Comparison of ENCODE assay signal across 9 mouse cellular contexts in genomic region chr19:3980309-3980708, GRCm38 (mm10). TPM values are rescaled to one million over a fixed set of nuclear protein-coding genes. Genes with fewer than 3 reads are reported as not detected.
DNase-seq lines count a peak whose midpoint lies in the region; ATAC-seq and TF ChIP-seq lines count a peak whose summit lies in the region.
"Had no signal": no experiment of that assay in that cellular context is flagged by ENCODE, and none has a peak within 500 bp of the region (broad histone marks: within the 10 kb centered on the region; RNA-seq: fewer than 3 reads in every experiment).

No protein-coding gene starts in this region.

- H3K9ac ChIP-seq in kidney, embryonic 16.5 days (replicated peaks; ENCODE audit: low read length), result 0 out of 2 replicates have a peak overlapping the region, but pooled peaks have one; percentile 8
- no peak overlapping the region for H3K9ac ChIP-seq in limb, embryonic 15.5 days
- H3K9ac ChIP-seq in midbrain, postnatal 0 days (replicated peaks; ENCODE audit: low read length, poor library complexity, severe bottlenecking), result no peak overlapping the region
- H3K9ac ChIP-seq: embryonic facial prominence, embryonic 12.5 days had no signal

- WGBS in heart, embryonic 10.5 days, result 17% methylated on average over 4 of the region's 4 CpGs
- WGBS in kidney, embryonic 16.5 days, result 9% methylated on average over 4 of the region's 4 CpGs
- WGBS in limb, embryonic 15.5 days, result 10% methylated on average over 4 of the region's 4 CpGs
- WGBS in midbrain, postnatal 0 days, result 11% methylated on average over 4 of the region's 4 CpGs

- TF ChIP-seq CTCF in midbrain, postnatal 0 days (IDR thresholded peaks at IDR 0.05), result peak; percentile 88

- H3K27me3 ChIP-seq in heart, embryonic 10.5 days (ENCODE audit: insufficient read depth, poor library complexity, severe bottlenecking), result peaks cover 9% of the 10 kb centered on the region; the same call in 1 of the 2 replicates
- H3K27me3 ChIP-seq in kidney, embryonic 16.5 days (ENCODE audit: insufficient read depth, low read length), result peaks cover 3% of the 10 kb centered on the region; the same call in 1 of the 2 replicates
- 0 out of 2 replicates have a peak, but pooled peaks cover 3% of the 10 kb centered on the region for H3K27me3 ChIP-seq in limb, embryonic 15.5 days
- H3K27me3 ChIP-seq in midbrain, postnatal 0 days (ENCODE audit: insufficient read depth, low read length), result no peaks in the 10 kb centered on the region
- H3K27me3 ChIP-seq: embryonic facial prominence, embryonic 12.5 days had no signal

- H3K4me2 ChIP-seq in kidney, embryonic 16.5 days (replicated peaks; ENCODE audit: low read depth, low read length), result no peak overlapping the region
- no peak overlapping the region for H3K4me2 ChIP-seq in limb, embryonic 15.5 days
- H3K4me2 ChIP-seq in midbrain, postnatal 0 days (ENCODE audit: low read depth, low read length, poor library complexity, severe bottlenecking), result no peak overlapping the region
- H3K4me2 ChIP-seq: embryonic facial prominence, embryonic 12.5 days had no signal

- H3K36me3 ChIP-seq in heart, embryonic 10.5 days, result no peaks in the 10 kb centered on the region
- no peaks in the 10 kb centered on the region for H3K36me3 ChIP-seq in kidney, embryonic 16.5 days (ENCODE audit: insufficient read depth, low read length)
- no peaks in the 10 kb centered on the region for H3K36me3 ChIP-seq in limb, embryonic 15.5 days
- H3K36me3 ChIP-seq in midbrain, postnatal 0 days (ENCODE audit: insufficient read depth, low read length), result no peaks in the 10 kb centered on the region
- H3K36me3 ChIP-seq: embryonic facial prominence, embryonic 12.5 days had no signal

- 0 out of 2 replicates have a peak overlapping the region, but pooled peaks have one; percentile 0 for H3K27ac ChIP-seq in heart, embryonic 10.5 days
- no peak overlapping the region for H3K27ac ChIP-seq in kidney, embryonic 16.5 days (ENCODE audit: low read length)
- no peak overlapping the region for H3K27ac ChIP-seq in limb, embryonic 15.5 days
- H3K27ac ChIP-seq in midbrain, postnatal 0 days (ENCODE audit: low read depth, low read length), result peak overlapping the region; percentile 12; the same call in 1 of the 2 replicates
- H3K27ac ChIP-seq: embryonic facial prominence, embryonic 12.5 days had no signal

- ATAC-seq in kidney, embryonic 16.5 days (ENCODE audit: low FRiP score, low TSS enrichment), result peak; percentile 76
- peak; percentile 7; the same call in 1 of the 2 replicates for ATAC-seq in limb, embryonic 15.5 days (ENCODE audit: insufficient number of reproducible peaks, low FRiP score, low TSS enrichment, low read depth)
- ATAC-seq in midbrain, postnatal 0 days (ENCODE audit: low FRiP score), result peak; percentile 61

- H3K9me3 ChIP-seq in heart, embryonic 10.5 days, result no peaks in the 10 kb centered on the region
- H3K9me3 ChIP-seq in kidney, embryonic 16.5 days (ENCODE audit: low read length), result no peaks in the 10 kb centered on the region
- no peaks in the 10 kb centered on the region for H3K9me3 ChIP-seq in limb, embryonic 15.5 days
- H3K9me3 ChIP-seq in midbrain, postnatal 0 days (ENCODE audit: low read length), result no peaks in the 10 kb centered on the region
- H3K9me3 ChIP-seq: embryonic facial prominence, embryonic 12.5 days had no signal

- H3K4me3 ChIP-seq in heart, embryonic 10.5 days, result no peak overlapping the region
- no peak overlapping the region for H3K4me3 ChIP-seq in kidney, embryonic 16.5 days (ENCODE audit: low read length)
- no peak overlapping the region for H3K4me3 ChIP-seq in limb, embryonic 15.5 days
- no peak overlapping the region for H3K4me3 ChIP-seq in midbrain, postnatal 0 days (ENCODE audit: low read depth, low read length)
- H3K4me3 ChIP-seq: embryonic facial prominence, embryonic 12.5 days had no signal

- H3K4me1 ChIP-seq in heart, embryonic 10.5 days, result peaks cover 28% of the 10 kb centered on the region
- peaks cover 20% of the 10 kb centered on the region for H3K4me1 ChIP-seq in kidney, embryonic 16.5 days (ENCODE audit: insufficient read depth, low read length)
- H3K4me1 ChIP-seq in limb, embryonic 15.5 days, result peaks cover 4% of the 10 kb centered on the region
- H3K4me1 ChIP-seq in midbrain, postnatal 0 days (ENCODE audit: insufficient read depth, low read length), result no peaks in the 10 kb centered on the region

- DNase-seq in A20 (ENCODE audit: low read depth, low spot score), result peak; percentile 84
- peak; percentile 58 for DNase-seq in adrenal gland, adult 8-10 months
- peak; percentile 83 for DNase-seq in embryo, embryonic 9.5 days (ENCODE audit: extremely low spot score)
- DNase-seq in heart, embryonic 10.5 days (ENCODE audit: low spot score), result peak; percentile 82
- peak; percentile 92 for DNase-seq in midbrain, postnatal 0 days (ENCODE audit: low spot score)
- DNase-seq in spleen, postnatal 10 days (ENCODE audit: low spot score in 2 of 2), result peak; percentile 70 to 84

RNA-seq across cellular contexts. Expression of gene Acy3, which starts 6.1 kb away (rescaled TPM):
- 10 to 100 TPM; 17.9 to 37.7 (median 23.4) TPM for total RNA-seq in adrenal gland, adult 8-10 months (2022)
- 9.5 and 10.3 TPM in 2 replicates for polyA plus RNA-seq in heart, embryonic 10.5 days (2016; fragmentation: Nextera tagmentation; extraction: Ambion mirVana)
- 44.8 and 47.5 TPM in 2 replicates for polyA plus RNA-seq in kidney, embryonic 16.5 days (2015; fragmentation: Nextera tagmentation; extraction: Ambion mirVana)
- 5.9 and 7.5 TPM in 2 replicates for polyA plus RNA-seq in limb, embryonic 15.5 days (2015; fragmentation: Nextera tagmentation; extraction: Ambion mirVana)
- total RNA-seq in midbrain, postnatal 0 days (2014; rRNA removed), result 2.5 and 3.0 TPM in 2 replicates
- 2.6 and 3.5 TPM in 2 replicates for polyA plus RNA-seq in midbrain, postnatal 0 days (2015; fragmentation: Nextera tagmentation; extraction: Ambion mirVana)

RNA-seq across cellular contexts. Expression of gene Aldh3b2, which starts 8.2 kb away (rescaled TPM):
- 10 to 100 TPM in 2 of 4 experiments, 1 to 10 TPM in 2; 4.5 to 15.8 (median 9.7) TPM for total RNA-seq in adrenal gland, adult 8-10 months (2022)
- 0.51 and 1.8 TPM in 2 replicates for polyA plus RNA-seq in heart, embryonic 10.5 days (2016; fragmentation: Nextera tagmentation; extraction: Ambion mirVana)
- 3.7 and 5.1 TPM in 2 replicates for polyA plus RNA-seq in kidney, embryonic 16.5 days (2015; fragmentation: Nextera tagmentation; extraction: Ambion mirVana)
- 35.9 and 37.2 TPM in 2 replicates for polyA plus RNA-seq in limb, embryonic 15.5 days (2015; fragmentation: Nextera tagmentation; extraction: Ambion mirVana)
- 2.4 and 2.8 TPM in 2 replicates for total RNA-seq in midbrain, postnatal 0 days (2014; rRNA removed)
- 2.6 TPM in 2 replicates for polyA plus RNA-seq in midbrain, postnatal 0 days (2015; fragmentation: Nextera tagmentation; extraction: Ambion mirVana)

RNA-seq across cellular contexts. Expression of gene Tbx10, which starts 12.2 kb away (rescaled TPM):
- not detected for total RNA-seq in adrenal gland, adult 8-10 months (2022)
- polyA plus RNA-seq in heart, embryonic 10.5 days (2016; fragmentation: Nextera tagmentation; extraction: Ambion mirVana), result 0.45 TPM in 1 of 2 replicates, not detected in the other
- 1.5 TPM in 2 replicates for polyA plus RNA-seq in kidney, embryonic 16.5 days (2015; fragmentation: Nextera tagmentation; extraction: Ambion mirVana)
- not detected in 2 replicates for polyA plus RNA-seq in limb, embryonic 15.5 days (2015; fragmentation: Nextera tagmentation; extraction: Ambion mirVana)
- not detected in 2 replicates for total RNA-seq in midbrain, postnatal 0 days (2014; rRNA removed)
- not detected in 2 replicates for polyA plus RNA-seq in midbrain, postnatal 0 days (2015; fragmentation: Nextera tagmentation; extraction: Ambion mirVana)
- polyA plus RNA-seq: embryonic facial prominence, embryonic 12.5 days had no signal

RNA-seq across cellular contexts. Expression of gene Nudt8, which starts 20.1 kb away (rescaled TPM):
- total RNA-seq in adrenal gland, adult 8-10 months (2022), result 10 to 100 TPM; 22.8 to 27.3 (median 24.7) TPM
- 40.2 and 52.4 TPM in 2 replicates for polyA plus RNA-seq in heart, embryonic 10.5 days (2016; fragmentation: Nextera tagmentation; extraction: Ambion mirVana)
- polyA plus RNA-seq in kidney, embryonic 16.5 days (2015; fragmentation: Nextera tagmentation; extraction: Ambion mirVana), result 36.2 and 39.8 TPM in 2 replicates
- 31.5 and 33.4 TPM in 2 replicates for polyA plus RNA-seq in limb, embryonic 15.5 days (2015; fragmentation: Nextera tagmentation; extraction: Ambion mirVana)
- total RNA-seq in midbrain, postnatal 0 days (2014; rRNA removed), result 18.5 and 22.1 TPM in 2 replicates
- 26.2 and 33.2 TPM in 2 replicates for polyA plus RNA-seq in midbrain, postnatal 0 days (2015; fragmentation: Nextera tagmentation; extraction: Ambion mirVana)

RNA-seq across cellular contexts. Expression of gene Gm49405, which starts 20.1 kb away (rescaled TPM):
- 1 to 10 TPM in 3 of 4 experiments, under 1 TPM in 1; 0.61 to 1.7 (median 1.3) TPM for total RNA-seq in adrenal gland, adult 8-10 months (2022)
- 4.1 and 5.2 TPM in 2 replicates for polyA plus RNA-seq in heart, embryonic 10.5 days (2016; fragmentation: Nextera tagmentation; extraction: Ambion mirVana)
- polyA plus RNA-seq in kidney, embryonic 16.5 days (2015; fragmentation: Nextera tagmentation; extraction: Ambion mirVana), result 3.9 and 5.2 TPM in 2 replicates
- polyA plus RNA-seq in limb, embryonic 15.5 days (2015; fragmentation: Nextera tagmentation; extraction: Ambion mirVana), result 3.3 and 3.5 TPM in 2 replicates
- total RNA-seq in midbrain, postnatal 0 days (2014; rRNA removed), result 3.5 and 4.0 TPM in 2 replicates
- 2.7 and 3.0 TPM in 2 replicates for polyA plus RNA-seq in midbrain, postnatal 0 days (2015; fragmentation: Nextera tagmentation; extraction: Ambion mirVana)

Comparison
In these comparisons a context has a peak if more than half of its experiments do, and no peak if none do; other contexts are left out.
1. H3K27ac ChIP-seq: peak in heart, embryonic 10.5 days (single experiment) and midbrain, postnatal 0 days (single experiment); none in kidney, embryonic 16.5 days (single experiment) and limb, embryonic 15.5 days (single experiment).
2. ATAC-seq: peak in every context shown above with its lines; median percentile 76 in kidney, embryonic 16.5 days; 61 in midbrain, postnatal 0 days; 7 in limb, embryonic 15.5 days.
3. Peak in every context shown above with its lines, with median percentiles within 50 percentile points of each other: DNase-seq.